Mouse (Mus musculus): ENCODE data around the gene Gfm1. TPM values are rescaled to one million over a fixed set of nuclear protein-coding genes. Genes with fewer than 3 reads are reported as not detected.

The Gfm1 gene
- polyA plus RNA-seq, 1 experiment from 2014 or later = 40.1 TPM

Other genes with a start within 250 kb of the Gfm1 start
- gene Mlf1, start 56.0 kb upstream of the Gfm1 start, polyA plus RNA-seq (2016; fragmentation: Nextera tagmentation; extraction: Ambion mirVana) = 17.6 and 19.5 TPM in 2 replicates
- not detected in 2 replicates for gene Gm17402, start 54.9 kb upstream of the Gfm1 start, polyA plus RNA-seq (2016; fragmentation: Nextera tagmentation; extraction: Ambion mirVana)
- gene Lxn, start 33.8 kb downstream of the Gfm1 start, polyA plus RNA-seq (2016; fragmentation: Nextera tagmentation; extraction: Ambion mirVana) = 202 and 218 TPM in 2 replicates
- 1.4 and 1.8 TPM in 2 replicates for gene Rarres1, start 85.4 kb downstream of the Gfm1 start, polyA plus RNA-seq (2016; fragmentation: Nextera tagmentation; extraction: Ambion mirVana)
- gene Mfsd1, start 152.6 kb downstream of the Gfm1 start, polyA plus RNA-seq (2016; fragmentation: Nextera tagmentation; extraction: Ambion mirVana) = 53.5 and 53.9 TPM in 2 replicates